In the genomic region with DNA sequence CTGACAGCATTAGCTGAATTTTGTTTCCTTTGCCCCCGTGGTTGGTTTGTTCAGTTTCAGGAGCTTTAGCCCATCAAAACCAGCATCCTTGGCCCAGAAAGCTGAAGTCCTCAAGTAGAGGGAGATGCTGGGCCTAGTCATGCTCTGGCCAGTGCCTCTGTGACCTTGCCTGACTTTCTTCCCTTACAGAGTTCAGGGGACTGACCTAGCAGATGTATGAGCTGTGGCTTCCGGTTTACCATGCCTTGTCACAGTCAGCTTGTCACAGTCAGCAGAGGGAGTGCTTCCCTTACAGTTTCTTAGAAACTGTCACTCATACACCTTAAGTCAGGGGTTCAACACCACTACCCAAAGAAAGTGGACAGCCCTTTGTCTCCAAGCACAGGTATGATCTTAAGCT, we compare ENCODE assay signal across 9 mouse cellular contexts. TPM values are rescaled to one million over a fixed set of nuclear protein-coding genes. Genes with fewer than 3 reads are reported as not detected.
DNase-seq lines count a peak whose midpoint lies in the region; ATAC-seq and TF ChIP-seq lines count a peak whose summit lies in the region.
"Had no signal": no experiment of that assay in that cellular context is flagged by ENCODE, and none has a peak within 500 bp of the region (broad histone marks: within the 10 kb centered on the region; RNA-seq: fewer than 3 reads in every experiment).

No protein-coding gene starts in this region.

- H3K27me3 ChIP-seq in hindbrain, postnatal 0 days (ENCODE audit: insufficient read depth, low read length): no peaks in the 10 kb centered on the region
- H3K27me3 ChIP-seq in hindbrain, embryonic 10.5 days (ENCODE audit: insufficient read depth, poor library complexity, severe bottlenecking): peaks cover 60% of the 10 kb centered on the region
- H3K27me3 ChIP-seq in midbrain, embryonic 15.5 days (replicated peaks): peaks cover 21% of the 10 kb centered on the region; the same call in 1 of the 2 replicates
- peaks cover 42% of the 10 kb centered on the region for H3K27me3 ChIP-seq in kidney, embryonic 16.5 days (ENCODE audit: insufficient read depth, low read length)

- TF ChIP-seq CTCF in hindbrain, postnatal 0 days (IDR thresholded peaks at IDR 0.05; ENCODE audit: low read depth): peak; percentile 48

- no peak overlapping the region for H3K4me3 ChIP-seq in hindbrain, postnatal 0 days (ENCODE audit: low read length)
- H3K4me3 ChIP-seq in hindbrain, embryonic 10.5 days: no peak overlapping the region
- H3K4me3 ChIP-seq in macrophage (ENCODE audit: inconsistent target): no peak overlapping the region
- H3K4me3 ChIP-seq in midbrain, embryonic 15.5 days: no peak overlapping the region
- no peak overlapping the region for H3K4me3 ChIP-seq in kidney, embryonic 16.5 days (ENCODE audit: low read length)
- H3K4me3 ChIP-seq: liver, embryonic 13.5 days had no signal

- DNase-seq in hindbrain, postnatal 0 days (ENCODE audit: low spot score): no peak
- DNase-seq in hindbrain, embryonic 10.5 days (ENCODE audit: low spot score): no peak
- DNase-seq in B cell, adult 2 months: peak; percentile 44 to 50
- peak; percentile 39 for DNase-seq in adipocyte (ENCODE audit: low spot score)
- DNase-seq: liver, embryonic 13.5 days had no signal

- ATAC-seq in hindbrain, postnatal 0 days: no peak
- no peak for ATAC-seq in erythroid progenitor cell, adult 5-6 weeks (replicated peaks; ENCODE audit: low FRiP score, poor library complexity, severe bottlenecking)
- no peak for ATAC-seq in midbrain, embryonic 15.5 days (replicated peaks)
- ATAC-seq in kidney, embryonic 16.5 days (ENCODE audit: low FRiP score, low TSS enrichment): no peak

- H3K4me1 ChIP-seq in hindbrain, postnatal 0 days (ENCODE audit: insufficient read depth, low read length): no peaks in the 10 kb centered on the region
- peaks cover 49% of the 10 kb centered on the region for H3K4me1 ChIP-seq in hindbrain, embryonic 10.5 days (replicated peaks)
- H3K4me1 ChIP-seq in midbrain, embryonic 15.5 days: peaks cover 40% of the 10 kb centered on the region
- peaks cover 33% of the 10 kb centered on the region for H3K4me1 ChIP-seq in kidney, embryonic 16.5 days (ENCODE audit: insufficient read depth, low read length)

- 51% methylated on average over 2 of the region's 2 CpGs for WGBS in hindbrain, postnatal 0 days
- 51% methylated on average over 2 of the region's 2 CpGs for WGBS in hindbrain, embryonic 10.5 days
- WGBS in macrophage (ENCODE audit: missing documents): 0% methylated on average over 2 of the region's 2 CpGs
- WGBS in midbrain, embryonic 15.5 days: 61% methylated on average over 2 of the region's 2 CpGs
- 40% methylated on average over 2 of the region's 2 CpGs for WGBS in kidney, embryonic 16.5 days

- no peak overlapping the region; the same call in 1 of the 2 replicates for H3K4me2 ChIP-seq in hindbrain, postnatal 0 days (ENCODE audit: low read depth, low read length)
- no peak overlapping the region for H3K4me2 ChIP-seq in midbrain, embryonic 15.5 days
- no peak overlapping the region for H3K4me2 ChIP-seq in kidney, embryonic 16.5 days (replicated peaks; ENCODE audit: low read depth, low read length)
- H3K4me2 ChIP-seq: liver, embryonic 13.5 days had no signal

- no peak overlapping the region for H3K9ac ChIP-seq in hindbrain, postnatal 0 days (replicated peaks; ENCODE audit: low read length)
- no peak overlapping the region for H3K9ac ChIP-seq in midbrain, embryonic 15.5 days
- no peak overlapping the region for H3K9ac ChIP-seq in kidney, embryonic 16.5 days (replicated peaks; ENCODE audit: low read length)
- H3K9ac ChIP-seq: liver, embryonic 13.5 days had no signal

- H3K27ac ChIP-seq in hindbrain, postnatal 0 days: no peak overlapping the region
- no peak overlapping the region for H3K27ac ChIP-seq in hindbrain, embryonic 10.5 days
- H3K27ac ChIP-seq in macrophage: peak overlapping the region; percentile 61
- H3K27ac ChIP-seq in midbrain, embryonic 15.5 days: no peak overlapping the region
- no peak overlapping the region for H3K27ac ChIP-seq in kidney, embryonic 16.5 days (ENCODE audit: low read length)
- H3K27ac ChIP-seq: liver, embryonic 13.5 days had no signal

- H3K9me3 ChIP-seq in hindbrain, postnatal 0 days (ENCODE audit: low read length): no peaks in the 10 kb centered on the region
- no peaks in the 10 kb centered on the region for H3K9me3 ChIP-seq in hindbrain, embryonic 10.5 days
- no peaks in the 10 kb centered on the region for H3K9me3 ChIP-seq in midbrain, embryonic 15.5 days
- no peaks in the 10 kb centered on the region for H3K9me3 ChIP-seq in kidney, embryonic 16.5 days (ENCODE audit: low read length)
- H3K9me3 ChIP-seq: liver, embryonic 13.5 days had no signal

- H3K79me2 ChIP-seq in macrophage (ENCODE audit: inconsistent target): peaks cover 64% of the 10 kb centered on the region

- H3K36me3 ChIP-seq in hindbrain, postnatal 0 days (ENCODE audit: insufficient read depth, low read length): no peaks in the 10 kb centered on the region; the same call in 1 of the 2 replicates
- H3K36me3 ChIP-seq in hindbrain, embryonic 10.5 days: no peaks in the 10 kb centered on the region
- 0 out of 2 replicates have a peak, but pooled peaks cover 10% of the 10 kb centered on the region for H3K36me3 ChIP-seq in macrophage (ENCODE audit: inconsistent target)
- no peaks in the 10 kb centered on the region for H3K36me3 ChIP-seq in midbrain, embryonic 15.5 days (replicated peaks)
- no peaks in the 10 kb centered on the region for H3K36me3 ChIP-seq in kidney, embryonic 16.5 days (ENCODE audit: insufficient read depth, low read length)
- H3K36me3 ChIP-seq: liver, embryonic 13.5 days had no signal

RNA-seq across cellular contexts. Expression of a gene that starts 5.0 kb away (rescaled TPM):
- total RNA-seq in hindbrain, postnatal 0 days (2014; rRNA removed): 4.9 and 6.8 TPM in 2 replicates
- polyA plus RNA-seq in hindbrain, postnatal 0 days (2015; fragmentation: Nextera tagmentation; extraction: Ambion mirVana): 9.4 TPM in 2 replicates
- polyA plus RNA-seq in hindbrain, embryonic 10.5 days (2016; fragmentation: Nextera tagmentation; extraction: Ambion mirVana): 1.2 TPM in 2 replicates
- 100 to 1,000 TPM in 2 of 26 experiments, 10 to 100 TPM in 23, 1 to 10 TPM in 1; 8.5 to 129 (median 26.0) TPM for total RNA-seq in macrophage (2018; cell fraction: chromatin; rRNA removed)
- 10 to 100 TPM; 16.9 to 80.3 (median 32.3) TPM for total RNA-seq in macrophage (2018; cell fraction: cytosol; rRNA removed)
- total RNA-seq in macrophage (2018; cell fraction: nucleus; rRNA removed): 100 to 1,000 TPM in 2 of 26 experiments, 10 to 100 TPM in 24; 22.4 to 119 (median 37.9) TPM
- 38.5 to 115 TPM (median 39.6 TPM) in 3 replicates for polyA plus RNA-seq in macrophage (2018)
- 0.42 and 1.1 TPM in 2 replicates for total RNA-seq in erythroid progenitor cell, adult 5-6 weeks (2015; ENCODE audit: low replicate concordance)
- not detected in 2 replicates for total RNA-seq in erythroid progenitor cell, adult 5-6 weeks (2017; ENCODE audit: low replicate concordance)
- polyA plus RNA-seq in midbrain, embryonic 15.5 days (2015; fragmentation: Nextera tagmentation; extraction: Ambion mirVana): 6.5 and 8.2 TPM in 2 replicates
- 0.94 and 1.1 TPM in 2 replicates for polyA plus RNA-seq in kidney, embryonic 16.5 days (2015; fragmentation: Nextera tagmentation; extraction: Ambion mirVana)

Comparison
In these comparisons a context has a peak if more than half of its experiments do, and no peak if none do; other contexts are left out.
1. DNase-seq: peak in B cell, adult 2 months (2 of 2) and adipocyte (single experiment); none in hindbrain, postnatal 0 days (single experiment) and hindbrain, embryonic 10.5 days (single experiment).